Mouse (Mus musculus): ENCODE results near the gene Kirrel2.
A peak's percentile ranks its signal among the peaks of the same experiment; 100 is the strongest.

DNA sequence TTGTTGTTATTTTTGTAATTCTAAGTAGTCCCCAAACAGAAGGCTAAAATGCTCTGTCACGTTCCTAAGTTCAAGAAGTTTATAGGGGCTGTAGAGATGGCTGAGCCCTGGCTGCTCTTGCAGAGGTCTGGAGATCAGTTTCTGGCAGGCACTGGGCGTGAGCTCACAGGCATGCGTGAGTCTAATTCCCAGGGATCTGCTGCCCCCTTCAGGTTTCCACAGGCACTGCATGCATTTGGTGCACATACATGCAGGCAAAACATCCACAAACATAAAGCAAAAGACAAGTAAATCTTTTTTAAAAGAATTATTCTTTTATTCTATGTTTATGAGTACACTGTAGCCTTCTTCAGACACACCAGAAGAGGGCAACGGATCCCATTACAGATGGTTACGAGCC is 14.9 kb upstream of the Kirrel2 start:
- TF ChIP-seq POLR2A (IDR thresholded peaks at IDR 0.05; ENCODE audit: insufficient read depth, low read length) = no peak
- peak; percentile 80 for TF ChIP-seq CTCF (IDR thresholded peaks at IDR 0.05; ENCODE audit: low read depth, low read length)
